Mouse (Mus musculus) MEL (cell line): ENCODE data around the gene Hfe2. TPM values are rescaled to one million over a fixed set of nuclear protein-coding genes. Genes with fewer than 3 reads are reported as not detected.

Experiments
- DNase-seq: peaks from one replicate; pipeline ENCODE4 v3.0.0; 2011; ENCODE audit warnings: low read depth, low spot score
- H3K27ac ChIP-seq: 2 replicates; pipeline ENCODE4 v1.5.1; 2012; ENCODE audit warnings: low read depth, mild to moderate bottlenecking, control low read depth, low read length, moderate library complexity; ENCODE audit not compliant: control insufficient read depth
- H3K27me3 ChIP-seq, 2 experiments: fragments of 150-350 bp in 1 of 2; sonication (generic) in 1 of 2; 2 replicates each; pipeline ENCODE4 v1.6.1; 2012; ENCODE audit warnings: low read length in 2 of 2, mild to moderate bottlenecking in 2 of 2, improper control_type of control experiment in 1 of 2, moderate library complexity in 1 of 2; ENCODE audit not compliant: insufficient read depth in 2 of 2, control insufficient read depth in 1 of 2
- H3K36me3 ChIP-seq, 2 experiments: 2 replicates each; pipeline ENCODE4 v1.6.1; 2012 to 2014; ENCODE audit warnings: low read length in 2 of 2, improper control_type of control experiment in 1 of 2, inconsistent platforms in 1 of 2, mild to moderate bottlenecking in 1 of 2; ENCODE audit not compliant: insufficient read depth in 2 of 2, control insufficient read depth in 1 of 2
- H3K4me1 ChIP-seq, 2 experiments: fragments of 150-350 bp in 1 of 2; sonication (generic) in 1 of 2; 2 replicates each; pipeline ENCODE4 v1.6.1; 2012; ENCODE audit warnings: low read length in 2 of 2, improper control_type of control experiment in 1 of 2, mild to moderate bottlenecking in 1 of 2; ENCODE audit not compliant: insufficient read depth in 2 of 2, control insufficient read depth in 1 of 2
- H3K4me3 ChIP-seq, 2 experiments: fragments of 150-350 bp in 1 of 2; sonication (generic) in 1 of 2; 2 replicates each; pipeline ENCODE4 v1.5.1; 2012; ENCODE audit warnings: low read depth in 2 of 2, low read length in 2 of 2, mild to moderate bottlenecking in 2 of 2, moderate library complexity in 2 of 2, control low read depth in 1 of 2, improper control_type of control experiment in 1 of 2; ENCODE audit not compliant: control insufficient read depth in 1 of 2, insufficient read depth in 1 of 2
- H3K79me2 ChIP-seq: 2 replicates; pipeline ENCODE4 v1.6.1; 2012; ENCODE audit warnings: mild to moderate bottlenecking, low read length, moderate library complexity; ENCODE audit not compliant: control insufficient read depth, poor library complexity, insufficient read depth
- H3K9ac ChIP-seq: 2 replicates; pipeline ENCODE4 v1.6.1; 2012; ENCODE audit warnings: low read depth, mild to moderate bottlenecking, control low read depth, low read length, moderate library complexity; ENCODE audit not compliant: control insufficient read depth, poor library complexity, severe bottlenecking
- H3K9me3 ChIP-seq: fragments of 150-350 bp; sonication (generic); replicated peaks from 2 replicates; pipeline ENCODE4 v1.6.1; 2012; ENCODE audit warnings: mild to moderate bottlenecking, low read length, improper control_type of control experiment, moderate library complexity; ENCODE audit not compliant: insufficient read depth
- BHLHE40 ChIP-seq: IDR thresholded peaks from 2 replicates; pipeline ENCODE4 v1.6.1; 2012; ENCODE audit warnings: low read depth, mild to moderate bottlenecking, inconsistent platforms, low read length, improper control_type of control experiment, borderline replicate concordance
- CHD1 ChIP-seq: IDR thresholded peaks from 2 replicates; pipeline ENCODE4 v1.6.1; 2012; ENCODE audit warnings: low read depth, mild to moderate bottlenecking, inconsistent platforms, low read length, improper control_type of control experiment
- CTCF ChIP-seq, 3 experiments: IDR thresholded peaks in 2 of 3; conservative IDR thresholded peaks in 1 of 3; 2 replicates each; pipeline ENCODE4 v1.5.1; 2011 to 2012; ENCODE audit warnings: low read length in 3 of 3, low read depth in 2 of 3, mild to moderate bottlenecking in 2 of 3, improper control_type of control experiment in 1 of 3, inconsistent platforms in 1 of 3, mixed read lengths in 1 of 3, moderate library complexity in 1 of 3; ENCODE audit not compliant: control insufficient read depth in 1 of 3, insufficient read depth in 1 of 3, poor library complexity in 1 of 3, severe bottlenecking in 1 of 3
- E2F4 ChIP-seq: IDR thresholded peaks from 2 replicates; pipeline ENCODE4 v1.6.1; 2011; ENCODE audit warnings: low read depth, low read length, improper control_type of control experiment, borderline replicate concordance
- EP300 ChIP-seq, 2 experiments: IDR thresholded peaks; 2 replicates each; pipeline ENCODE4 v1.6.1; 2011; ENCODE audit warnings: improper control_type of control experiment in 2 of 2, low read length in 2 of 2, low read depth in 1 of 2, mild to moderate bottlenecking in 1 of 2
- GATA1 ChIP-seq: IDR thresholded peaks from 2 replicates; pipeline ENCODE4 v1.6.1; 2011; ENCODE audit warnings: low read depth, low read length, improper control_type of control experiment
- HCFC1 ChIP-seq: IDR thresholded peaks from 2 replicates; pipeline ENCODE4 v1.6.1; 2012; ENCODE audit warnings: low read depth, mild to moderate bottlenecking, inconsistent platforms, low read length, improper control_type of control experiment, moderate library complexity
- MAFK ChIP-seq: IDR thresholded peaks from 2 replicates; pipeline ENCODE4 v1.6.1; 2011; ENCODE audit warnings: low read depth, mild to moderate bottlenecking, low read length, improper control_type of control experiment, borderline replicate concordance
- MAX ChIP-seq: IDR thresholded peaks from 2 replicates; pipeline ENCODE4 v1.6.1; 2011; ENCODE audit warnings: low read length, improper control_type of control experiment
- MEF2A ChIP-seq: IDR thresholded peaks from 2 replicates; pipeline ENCODE4 v1.6.1; 2014; ENCODE audit warnings: low read depth, mild to moderate bottlenecking, inconsistent platforms, low read length, improper control_type of control experiment; ENCODE audit not compliant: poor library complexity, insufficient replicate concordance, severe bottlenecking; ENCODE audit errors: extremely low read depth
- MXI1 ChIP-seq: IDR thresholded peaks from 2 replicates; pipeline ENCODE4 v1.6.1; 2011; ENCODE audit warnings: mild to moderate bottlenecking, low read depth, low read length, improper control_type of control experiment
- NELFE ChIP-seq: IDR thresholded peaks from 2 replicates; pipeline ENCODE4 v1.6.1; 2011; ENCODE audit warnings: low read depth, low read length, improper control_type of control experiment
- POLR2A ChIP-seq, 2 experiments: IDR thresholded peaks; 2 replicates each; pipeline ENCODE4 v1.6.1; 2011 to 2012; ENCODE audit warnings: low read length in 2 of 2, mild to moderate bottlenecking in 2 of 2, control low read depth in 1 of 2, improper control_type of control experiment in 1 of 2, low read depth in 1 of 2, moderate library complexity in 1 of 2; ENCODE audit not compliant: control insufficient read depth in 1 of 2, insufficient read depth in 1 of 2, poor library complexity in 1 of 2
- RAD21 ChIP-seq: IDR thresholded peaks from 2 replicates; pipeline ENCODE4 v1.6.1; 2011; ENCODE audit warnings: mild to moderate bottlenecking, low read depth, low read length, improper control_type of control experiment
- RCOR1 ChIP-seq: IDR thresholded peaks from 2 replicates; pipeline ENCODE4 v1.6.1; 2012; ENCODE audit warnings: low read depth, mild to moderate bottlenecking, inconsistent platforms, low read length, improper control_type of control experiment
- SMC3 ChIP-seq: IDR thresholded peaks from 2 replicates; pipeline ENCODE4 v1.6.1; 2011; ENCODE audit warnings: low read depth, low read length, improper control_type of control experiment
- TAL1 ChIP-seq: IDR thresholded peaks from 2 replicates; pipeline ENCODE4 v1.6.1; 2012; ENCODE audit warnings: mild to moderate bottlenecking, inconsistent platforms, low read length, moderate library complexity, mixed read lengths
- TBP ChIP-seq: IDR thresholded peaks from 2 replicates; pipeline ENCODE4 v1.8.0; 2011; ENCODE audit warnings: low read depth, low read length, improper control_type of control experiment
- UBTF ChIP-seq: IDR thresholded peaks from 2 replicates; pipeline ENCODE4 v1.6.1; 2012; ENCODE audit warnings: low read depth, mild to moderate bottlenecking, inconsistent platforms, low read length, improper control_type of control experiment, moderate library complexity, borderline replicate concordance; ENCODE audit not compliant: insufficient read depth
- USF1 ChIP-seq: IDR thresholded peaks from 2 replicates; pipeline ENCODE4 v1.6.1; 2014; ENCODE audit warnings: low read depth, mild to moderate bottlenecking, inconsistent platforms, low read length, improper control_type of control experiment, moderate library complexity
- ZC3H11A ChIP-seq: IDR thresholded peaks from 2 replicates; pipeline ENCODE4 v1.6.1; 2012; ENCODE audit warnings: low read depth, mild to moderate bottlenecking, inconsistent platforms, low read length, improper control_type of control experiment
- ZKSCAN1 ChIP-seq: IDR thresholded peaks from 2 replicates; pipeline ENCODE4 v1.6.1; 2012; ENCODE audit warnings: low read depth, mild to moderate bottlenecking, inconsistent platforms, low read length, improper control_type of control experiment, moderate library complexity
- ZNF384 ChIP-seq: IDR thresholded peaks from 2 replicates; pipeline ENCODE4 v1.6.1; 2012; ENCODE audit warnings: low read depth, mild to moderate bottlenecking, inconsistent platforms, low read length, improper control_type of control experiment
- polyA plus RNA-seq, 2 experiments: library from polyadenylated mRNA; stranded (reverse) in 1 of 2; unstranded in 1 of 2; fragments of >175 nt in 1 of 2; fragments of >200 nt in 1 of 2; gene quantifications; 2 replicates each; pipeline versions ENCODE4 v1.2.1 to v1.2.4; 2012; ENCODE audit warnings: low replicate concordance in 2 of 2, low read depth in 1 of 2; ENCODE audit not compliant: insufficient read length in 2 of 2, insufficient read depth in 1 of 2, missing spikeins in 1 of 2
- total RNA-seq: library from RNA; depleted of rRNA; stranded (reverse); fragments of 300-350 nt; gene quantifications from 2 replicates; pipeline ENCODE4 v1.2.3, GENCODE M21; 2012

Hfe2 gene
- total and polyA plus RNA-seq, 3 experiments, result not detected

- Histone ChIP-seq H3K79me2 (peaks cover 28% of the 10 kb centered on the region), H3K27me3 (no peaks in the 10 kb centered on the region), H3K4me3 (no peak overlapping the region), H3K36me3 (peaks cover 5 to 36% of the 10 kb centered on the region in 2 experiments), H3K27ac (peak overlapping the region; percentile 10; the same call in 1 of the 2 replicates), H3K4me1 (peaks cover 23 to 34% of the 10 kb centered on the region in 2 experiments), H3K9me3 (no peaks in the 10 kb centered on the region), H3K9ac (no peak overlapping the region)
- TF ChIP-seq USF1 (no peak), ZNF384 (no peak), EP300 (IDR thresholded peaks at IDR 0.05; ENCODE audit: low read depth in 1 of 2, low read length in 2 of 2) (no peak), ZKSCAN1 (no peak), ZC3H11A (no peak), TAL1 (no peak), RCOR1 (no peak), E2F4 (no peak), RAD21 (no peak), POLR2A (IDR thresholded peaks at IDR 0.05; ENCODE audit: control insufficient read depth in 1 of 2, insufficient read depth in 1 of 2, low read depth in 1 of 2, low read length in 2 of 2, poor library complexity in 1 of 2) (no peak), MAFK (no peak), CHD1 (no peak), UBTF (no peak), SMC3 (no peak), TBP (no peak), CTCF (IDR thresholded peaks at IDR 0.05 in 2 of 3, conservative IDR thresholded peaks at IDR 0.05 in 1 of 3; ENCODE audit: control insufficient read depth in 1 of 3, insufficient read depth in 1 of 3, low read depth in 2 of 3, low read length in 3 of 3, poor library complexity in 1 of 3, severe bottlenecking in 1 of 3) (no peak), MAX (no peak), BHLHE40 (no peak)
- DNase-seq, result no peak
Measured at GRCm38 (mm10) chr3:96555041-96555596, 30.1 kb downstream of the Hfe2 start.

- no peaks in the 10 kb centered on the region for H3K9me3 ChIP-seq
- peaks cover 11 to 46% of the 10 kb centered on the region in 2 experiments for H3K36me3 ChIP-seq
- TF ChIP-seq MEF2A, result no peak
- no peak for TF ChIP-seq GATA1
- TF ChIP-seq MXI1, result no peak
- peak; percentile 53 for TF ChIP-seq TAL1
- no peak for TF ChIP-seq HCFC1
- no peak for TF ChIP-seq NELFE
- no peak for TF ChIP-seq ZC3H11A
- TF ChIP-seq, all 39 proteins: peak for 1
- DNase-seq, result peak; percentile 83
- H3K27me3 ChIP-seq, result no peaks in the 10 kb centered on the region
- peaks cover 38% of the 10 kb centered on the region for H3K79me2 ChIP-seq
- H3K4me3 ChIP-seq, result peak overlapping the region; percentile 3 to 19
- H3K9ac ChIP-seq, result peak overlapping the region; percentile 50
- H3K27ac ChIP-seq, result peak overlapping the region; percentile 80
- peaks cover 23 to 41% of the 10 kb centered on the region in 2 experiments for H3K4me1 ChIP-seq
Measured at GRCm38 (mm10) chr3:96555999-96556614, 31.1 kb downstream of the Hfe2 start.
